Mouse (Mus musculus) CH12.LX (cell line): ENCODE results near the gene Gsdme.
A peak's percentile ranks its signal among the peaks of the same experiment; 100 is the strongest.

Experiments
- CHD2 ChIP-seq: IDR thresholded peaks from 2 replicates; pipeline ENCODE4 v1.6.1; 2011; ENCODE audit warnings: low read length, improper control_type of control experiment
- CTCF ChIP-seq, 2 experiments: IDR thresholded peaks in 1 of 2; conservative IDR thresholded peaks in 1 of 2; 2 replicates each; pipeline ENCODE4 v1.5.1; 2011 to 2012; ENCODE audit warnings: low read depth in 2 of 2, low read length in 2 of 2, improper control_type of control experiment in 1 of 2, inconsistent platforms in 1 of 2, mild to moderate bottlenecking in 1 of 2, moderate library complexity in 1 of 2
- JUND ChIP-seq: conservative IDR thresholded peaks from 2 replicates; pipeline ENCODE4 v1.6.1; 2011; ENCODE audit warnings: low read depth, low read length, improper control_type of control experiment
- NRF1 ChIP-seq: IDR thresholded peaks from 2 replicates; pipeline ENCODE4 v1.6.1; 2014; ENCODE audit warnings: low read depth, mild to moderate bottlenecking, inconsistent platforms, low read length, improper control_type of control experiment, moderate library complexity
- POLR2A ChIP-seq: IDR thresholded peaks from 2 replicates; pipeline ENCODE4 v1.6.1; 2011; ENCODE audit warnings: low read depth, mild to moderate bottlenecking, improper control_type of control experiment, low read length
- SMC3 ChIP-seq: IDR thresholded peaks from 2 replicates; pipeline ENCODE4 v1.6.1; 2011; ENCODE audit warnings: low read depth, low read length, improper control_type of control experiment
- TBP ChIP-seq: conservative IDR thresholded peaks from 2 replicates; pipeline ENCODE4 v1.6.1; 2011; ENCODE audit warnings: low read depth, low read length, improper control_type of control experiment
- UBTF ChIP-seq: IDR thresholded peaks from 2 replicates; pipeline ENCODE4 v1.6.1; 2012; ENCODE audit warnings: low read depth, mild to moderate bottlenecking, inconsistent platforms, low read length, improper control_type of control experiment, moderate library complexity
- USF1 ChIP-seq: IDR thresholded peaks from 2 replicates; pipeline ENCODE4 v1.6.1; 2014; ENCODE audit warnings: low read depth, mild to moderate bottlenecking, inconsistent platforms, low read length, improper control_type of control experiment
- USF2 ChIP-seq: conservative IDR thresholded peaks from 2 replicates; pipeline ENCODE4 v1.6.1; 2011; ENCODE audit warnings: low read depth, low read length, improper control_type of control experiment
- ZC3H11A ChIP-seq: IDR thresholded peaks from 2 replicates; pipeline ENCODE4 v1.6.1; 2012; ENCODE audit warnings: low read depth, mild to moderate bottlenecking, inconsistent platforms, low read length, improper control_type of control experiment
- ZNF384 ChIP-seq: IDR thresholded peaks from 2 replicates; pipeline ENCODE4 v1.6.1; 2012; ENCODE audit warnings: low read depth, low read length, improper control_type of control experiment, inconsistent platforms

DNA sequence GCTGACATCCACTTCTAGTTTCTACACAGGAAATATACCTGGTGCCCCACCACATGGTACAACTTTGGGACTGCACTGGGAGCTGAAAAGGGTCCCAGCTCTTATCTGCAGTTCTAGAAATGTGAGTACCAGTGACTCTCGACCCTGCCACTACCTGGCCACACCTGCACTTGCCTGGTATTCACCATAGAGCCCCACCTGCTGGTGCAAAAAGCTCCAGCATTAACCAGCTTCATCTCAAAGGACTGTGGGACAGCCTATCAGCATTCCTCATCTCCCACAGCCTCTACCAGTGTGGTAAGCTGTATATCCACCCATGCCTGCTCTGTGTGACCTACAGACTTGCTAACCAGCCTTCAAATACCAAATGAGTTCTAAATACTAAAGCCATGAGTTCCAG, 30.7 kb downstream of the Gsdme start:
- TF ChIP-seq CTCF (conservative IDR thresholded peaks at IDR 0.05 in 1 of 2, IDR thresholded peaks at IDR 0.05 in 1 of 2; ENCODE audit: low read depth in 2 of 2, low read length in 2 of 2) (peak in 1 of 2 experiments; percentile 44; a peak in 2 of 4 replicates), JUND (no peak), USF1 (no peak), CHD2 (no peak), USF2 (no peak), TBP (no peak), UBTF (no peak), ZNF384 (no peak), SMC3 (peak; percentile 30), POLR2A (no peak), ZC3H11A (no peak), NRF1 (no peak)
